Mouse (Mus musculus): ENCODE measurements around the gene Glis3. TPM values are rescaled to one million over a fixed set of nuclear protein-coding genes. Genes with fewer than 3 reads are reported as not detected.

The Glis3 gene
- polyA plus RNA-seq, 1 experiment, result 0.02 TPM

DNA sequence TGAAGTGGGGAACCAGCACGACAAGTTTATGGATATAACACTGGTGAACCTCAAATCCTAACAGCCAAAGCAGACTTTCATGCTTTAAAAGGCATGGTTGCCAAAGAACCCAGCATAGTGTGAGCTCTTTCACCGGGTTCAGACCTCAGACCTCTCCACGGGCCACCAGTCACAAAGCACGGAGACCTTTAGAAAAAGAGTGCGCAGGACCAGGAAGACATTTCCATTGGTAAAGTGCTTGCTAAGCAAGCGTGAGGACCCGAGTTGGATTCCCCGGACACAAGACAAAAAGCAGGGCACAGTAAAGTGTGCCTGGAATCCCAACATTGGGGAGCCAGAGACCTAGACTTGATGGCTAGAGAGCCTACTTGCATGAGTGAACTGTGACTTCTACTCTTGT is 62.7 kb downstream of the Glis3 start:
- Histone ChIP-seq H3K9me3 (ENCODE audit: control insufficient read depth, low read length) (no peaks in the 10 kb centered on the region), H3K27me3 (ENCODE audit: control insufficient read depth) (no peaks in the 10 kb centered on the region), H3K36me3 (ENCODE audit: control insufficient read depth) (no peaks in the 10 kb centered on the region), H3K4me1 (ENCODE audit: control insufficient read depth) (no peaks in the 10 kb centered on the region), H3K4me3 (replicated peaks) (no peak overlapping the region)
- no peak for TF ChIP-seq TAL1 (IDR thresholded peaks at IDR 0.05; ENCODE audit: low read length)
- TF ChIP-seq GATA1 (IDR thresholded peaks at IDR 0.05; ENCODE audit: low read length), result no peak

DNA sequence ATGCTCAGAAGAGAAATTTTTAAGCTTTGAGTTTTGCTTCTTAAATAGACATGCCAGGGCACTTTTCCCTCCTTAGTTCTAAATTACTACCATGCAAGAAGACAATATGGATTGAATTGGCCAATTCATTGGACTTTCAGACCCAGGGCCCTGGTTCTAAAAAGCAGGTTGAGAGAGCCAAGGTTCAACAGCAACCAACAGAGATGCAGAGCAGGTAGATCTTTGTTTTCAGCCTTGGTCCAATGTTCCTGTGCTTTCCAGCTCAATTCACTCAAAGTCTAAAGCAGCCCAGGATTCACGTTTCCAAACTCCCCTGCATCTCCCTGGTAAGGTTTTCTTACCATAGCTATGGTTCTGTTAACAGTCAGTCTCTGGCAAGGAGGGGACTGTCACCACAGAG is 63.4 kb downstream of the Glis3 start:
- Histone ChIP-seq H3K4me3 (replicated peaks) (no peak overlapping the region), H3K9me3 (ENCODE audit: control insufficient read depth, low read length) (no peaks in the 10 kb centered on the region), H3K27me3 (ENCODE audit: control insufficient read depth) (no peaks in the 10 kb centered on the region), H3K36me3 (ENCODE audit: control insufficient read depth) (no peaks in the 10 kb centered on the region), H3K4me1 (ENCODE audit: control insufficient read depth) (no peaks in the 10 kb centered on the region)
- TF ChIP-seq TAL1 (IDR thresholded peaks at IDR 0.05; ENCODE audit: low read length) (no peak), GATA1 (IDR thresholded peaks at IDR 0.05; ENCODE audit: low read length) (no peak)

DNA sequence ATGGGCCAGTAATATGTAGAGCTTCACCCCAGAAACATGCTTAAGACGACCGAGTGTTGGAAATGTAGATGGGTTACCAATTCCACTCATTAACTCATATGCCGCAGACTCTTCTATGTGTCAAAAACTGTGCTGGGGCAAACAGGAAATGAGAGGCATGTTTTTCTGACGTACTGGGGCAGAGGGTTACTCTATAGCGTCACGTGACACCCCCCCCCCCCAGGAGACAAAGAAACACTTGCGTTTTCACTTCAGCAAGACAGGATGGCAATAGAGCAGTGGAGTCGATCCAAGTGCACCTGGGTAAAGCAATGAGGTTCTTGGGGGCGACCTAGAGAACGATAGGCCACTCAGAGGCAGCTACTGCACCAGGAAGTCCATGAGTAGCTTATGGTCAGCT is 67.6 kb downstream of the Glis3 start:
- Histone ChIP-seq H3K4me1 (ENCODE audit: control insufficient read depth) (no peaks in the 10 kb centered on the region), H3K9me3 (ENCODE audit: control insufficient read depth, low read length) (no peaks in the 10 kb centered on the region), H3K4me3 (replicated peaks) (no peak overlapping the region), H3K36me3 (ENCODE audit: control insufficient read depth) (no peaks in the 10 kb centered on the region), H3K27me3 (ENCODE audit: control insufficient read depth) (no peaks in the 10 kb centered on the region)
- TF ChIP-seq TAL1 (IDR thresholded peaks at IDR 0.05; ENCODE audit: low read length), result no peak
- TF ChIP-seq GATA1 (IDR thresholded peaks at IDR 0.05; ENCODE audit: low read length), result no peak

DNA sequence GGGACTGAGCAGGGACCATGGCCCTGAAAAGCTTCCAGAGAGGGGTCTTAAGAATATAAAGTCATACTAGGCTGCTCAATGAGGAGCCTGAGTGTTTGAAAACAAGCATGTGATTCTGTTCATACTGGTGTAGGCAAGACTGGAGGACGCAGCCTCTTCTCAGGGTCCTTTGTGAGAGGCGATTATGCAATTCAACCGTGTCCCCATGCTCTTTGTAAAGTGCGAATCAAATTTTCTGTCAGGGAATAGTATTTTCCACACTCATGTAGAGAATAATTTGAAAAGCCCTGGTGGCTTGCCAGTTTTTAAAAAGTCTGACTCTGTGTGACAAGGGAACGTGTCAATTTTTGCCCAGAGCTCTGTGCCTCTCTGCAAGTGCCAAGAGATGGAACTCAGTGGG is 71.1 kb downstream of the Glis3 start:
- no peaks in the 10 kb centered on the region for H3K9me3 ChIP-seq (ENCODE audit: control insufficient read depth, low read length)
- H3K27me3 ChIP-seq (ENCODE audit: control insufficient read depth), result no peaks in the 10 kb centered on the region
- no peak for TF ChIP-seq GATA1 (IDR thresholded peaks at IDR 0.05; ENCODE audit: low read length)
- no peaks in the 10 kb centered on the region for H3K36me3 ChIP-seq (ENCODE audit: control insufficient read depth)
- no peak overlapping the region for H3K4me3 ChIP-seq (replicated peaks)
- H3K4me1 ChIP-seq (ENCODE audit: control insufficient read depth), result no peaks in the 10 kb centered on the region

DNA sequence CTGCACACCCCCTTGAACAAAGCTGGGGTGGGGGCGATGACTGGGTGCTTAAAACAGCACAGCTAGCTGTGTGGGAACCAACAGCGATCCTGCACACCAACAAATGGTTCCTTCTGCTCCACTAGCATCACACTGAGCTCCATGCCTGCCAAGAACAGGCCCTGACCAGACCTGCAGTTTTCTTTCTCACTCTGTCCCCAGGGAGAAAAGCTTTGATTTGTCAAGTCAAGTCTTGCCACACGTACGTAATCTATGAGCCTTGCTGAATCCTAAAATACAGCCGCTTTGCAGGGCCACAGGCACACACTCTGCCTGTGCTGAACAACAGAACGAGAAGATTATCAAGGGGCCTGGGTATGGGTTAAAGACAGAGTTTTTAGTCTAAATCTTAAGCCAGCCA is 71.6 kb downstream of the Glis3 start:
- Histone ChIP-seq H3K9me3 (ENCODE audit: control insufficient read depth, low read length) (no peaks in the 10 kb centered on the region), H3K4me1 (ENCODE audit: control insufficient read depth) (no peaks in the 10 kb centered on the region), H3K27me3 (ENCODE audit: control insufficient read depth) (no peaks in the 10 kb centered on the region), H3K36me3 (ENCODE audit: control insufficient read depth) (no peaks in the 10 kb centered on the region), H3K4me3 (replicated peaks) (no peak overlapping the region)
- TF ChIP-seq TAL1 (IDR thresholded peaks at IDR 0.05; ENCODE audit: low read length) (no peak), GATA1 (IDR thresholded peaks at IDR 0.05; ENCODE audit: low read length) (no peak)

DNA sequence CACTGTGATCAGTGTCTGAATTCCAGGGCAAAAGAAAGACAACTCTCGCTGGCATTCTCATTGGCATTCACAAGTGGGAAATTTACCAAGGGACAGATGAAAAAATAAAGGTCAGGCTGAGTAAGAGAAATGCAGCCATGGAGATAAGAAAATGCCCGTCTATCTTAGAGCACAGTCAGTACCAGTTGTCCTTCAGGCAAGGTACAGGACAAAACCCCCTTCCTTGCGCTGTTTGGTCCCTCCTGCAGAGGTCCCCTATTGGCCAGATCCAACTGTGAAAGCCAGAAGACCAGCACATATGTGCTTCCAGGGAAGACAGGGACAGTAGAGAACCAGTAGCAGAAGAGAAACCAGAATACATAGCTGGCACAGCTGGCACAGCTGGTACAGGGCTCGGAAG is 79.0 kb downstream of the Glis3 start:
- TF ChIP-seq GATA1 (IDR thresholded peaks at IDR 0.05; ENCODE audit: low read length), result no peak
- TF ChIP-seq TAL1 (IDR thresholded peaks at IDR 0.05; ENCODE audit: low read length), result no peak
- no peaks in the 10 kb centered on the region for H3K36me3 ChIP-seq (ENCODE audit: control insufficient read depth)
- H3K4me1 ChIP-seq (ENCODE audit: control insufficient read depth), result no peaks in the 10 kb centered on the region
- H3K27me3 ChIP-seq (ENCODE audit: control insufficient read depth), result no peaks in the 10 kb centered on the region
- H3K9me3 ChIP-seq (ENCODE audit: control insufficient read depth, low read length), result no peaks in the 10 kb centered on the region
- H3K4me3 ChIP-seq (replicated peaks), result no peak overlapping the region

DNA sequence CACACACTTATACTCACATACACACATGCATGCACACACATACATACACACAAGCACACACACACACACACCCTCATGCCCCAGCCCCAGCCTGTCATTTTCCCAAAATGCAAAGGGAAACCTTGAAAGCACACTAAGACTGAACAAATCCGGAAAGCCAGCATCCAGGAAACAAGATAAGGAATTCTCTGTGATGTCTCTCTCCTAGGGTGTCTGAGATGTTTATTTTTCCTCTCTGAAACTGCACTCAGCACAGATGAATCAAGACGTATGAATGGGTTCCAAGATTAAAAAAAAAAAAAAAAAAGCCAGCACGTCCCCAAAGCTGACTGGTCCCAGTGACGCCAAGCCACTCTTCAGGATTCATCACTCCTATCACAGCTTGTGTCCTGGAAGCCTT is 85.7 kb downstream of the Glis3 start:
- Histone ChIP-seq H3K9me3 (ENCODE audit: control insufficient read depth, low read length) (no peaks in the 10 kb centered on the region), H3K4me3 (replicated peaks) (no peak overlapping the region), H3K4me1 (ENCODE audit: control insufficient read depth) (no peaks in the 10 kb centered on the region), H3K36me3 (ENCODE audit: control insufficient read depth) (no peaks in the 10 kb centered on the region), H3K27me3 (ENCODE audit: control insufficient read depth) (no peaks in the 10 kb centered on the region)
- TF ChIP-seq TAL1 (IDR thresholded peaks at IDR 0.05; ENCODE audit: low read length) (no peak), GATA1 (IDR thresholded peaks at IDR 0.05; ENCODE audit: low read length) (no peak)

DNA sequence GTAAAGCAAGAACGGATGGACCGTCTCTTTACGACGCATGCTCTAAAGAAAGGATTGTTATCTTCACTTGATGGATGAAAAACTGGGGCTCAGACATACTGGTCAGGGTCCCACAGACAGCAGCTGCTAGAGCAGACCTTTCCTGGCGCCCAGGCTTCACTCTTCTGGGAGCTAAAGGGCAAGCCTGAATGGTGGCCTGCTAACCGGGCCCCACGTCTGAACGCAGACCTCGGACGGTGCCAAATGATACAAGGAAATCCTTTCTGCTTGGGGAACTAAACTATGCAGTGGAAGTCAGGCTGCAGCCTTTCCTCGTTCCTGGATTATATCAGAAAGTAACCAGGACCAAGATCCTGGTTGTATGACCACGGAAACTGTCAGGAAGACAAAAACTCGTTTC is 86.9 kb downstream of the Glis3 start:
- no peaks in the 10 kb centered on the region for H3K4me1 ChIP-seq (ENCODE audit: control insufficient read depth)
- H3K9me3 ChIP-seq (ENCODE audit: control insufficient read depth, low read length), result no peaks in the 10 kb centered on the region
- H3K27me3 ChIP-seq (ENCODE audit: control insufficient read depth), result no peaks in the 10 kb centered on the region
- H3K36me3 ChIP-seq (ENCODE audit: control insufficient read depth), result no peaks in the 10 kb centered on the region
- TF ChIP-seq TAL1 (IDR thresholded peaks at IDR 0.05; ENCODE audit: low read length) (no peak), GATA1 (IDR thresholded peaks at IDR 0.05; ENCODE audit: low read length) (no peak)
- no peak overlapping the region for H3K4me3 ChIP-seq (replicated peaks)

DNA sequence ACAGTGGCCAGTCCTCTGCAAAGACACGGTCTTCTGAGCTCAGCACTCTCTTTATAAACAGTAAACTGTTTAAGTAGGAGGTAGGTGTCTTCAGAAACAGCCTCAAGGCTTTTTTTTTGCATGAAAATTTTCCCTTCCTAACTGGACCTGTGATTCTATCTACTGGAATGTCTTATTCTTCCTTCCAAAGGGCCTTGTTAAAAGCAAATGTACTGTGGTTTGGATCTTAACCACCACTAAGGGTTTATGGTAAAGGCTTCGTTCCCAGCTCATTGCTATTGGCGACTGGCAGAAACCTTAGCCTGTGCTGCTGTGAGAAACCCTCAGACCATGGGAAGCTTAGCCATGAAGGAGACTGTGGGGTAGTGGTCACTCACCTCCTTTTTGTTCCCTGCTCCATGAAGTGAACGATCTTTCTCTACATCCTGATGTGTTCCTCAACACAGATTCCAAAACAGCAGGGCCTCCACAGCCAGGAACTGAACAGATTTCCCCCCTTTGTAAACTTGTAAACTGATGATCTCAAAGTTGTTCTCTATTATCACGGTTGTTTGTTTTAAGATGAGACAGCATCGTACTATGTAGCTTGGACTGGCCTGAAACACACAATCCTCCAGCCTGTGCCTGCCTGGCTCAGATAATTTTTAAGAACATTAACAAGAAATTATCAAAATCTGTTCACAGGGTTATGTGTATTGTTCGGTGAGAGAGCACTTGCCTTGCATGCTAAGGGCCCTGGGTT is 88.0 kb downstream of the Glis3 start:
- TF ChIP-seq TAL1 (IDR thresholded peaks at IDR 0.05; ENCODE audit: low read length) (no peak), GATA1 (IDR thresholded peaks at IDR 0.05; ENCODE audit: low read length) (no peak)
- Histone ChIP-seq H3K27me3 (ENCODE audit: control insufficient read depth) (no peaks in the 10 kb centered on the region), H3K4me1 (ENCODE audit: control insufficient read depth) (no peaks in the 10 kb centered on the region), H3K9me3 (ENCODE audit: control insufficient read depth, low read length) (no peaks in the 10 kb centered on the region), H3K36me3 (ENCODE audit: control insufficient read depth) (no peaks in the 10 kb centered on the region), H3K4me3 (replicated peaks) (no peak overlapping the region)

DNA sequence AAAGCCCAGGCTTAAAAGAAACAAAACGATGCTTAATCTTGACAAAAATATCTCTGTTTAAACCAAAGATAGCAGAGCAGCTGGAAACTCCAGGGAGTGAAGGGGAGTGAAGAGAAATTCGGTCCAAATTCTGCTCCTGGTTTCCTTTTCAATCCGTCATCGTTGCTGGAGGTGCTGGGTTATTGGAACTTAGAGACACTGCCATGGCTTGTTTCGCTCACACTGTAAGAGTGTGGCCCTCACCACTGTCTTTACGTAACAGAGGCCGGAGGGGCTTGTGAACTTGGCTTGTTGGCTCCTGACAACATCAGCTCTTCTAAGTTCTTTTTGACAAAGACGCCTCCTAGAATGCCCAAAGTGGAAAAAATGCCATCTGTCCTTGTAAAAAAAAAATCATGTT is 99.4 kb downstream of the Glis3 start:
- no peak overlapping the region for H3K4me3 ChIP-seq (replicated peaks)
- H3K36me3 ChIP-seq (ENCODE audit: control insufficient read depth), result no peaks in the 10 kb centered on the region
- TF ChIP-seq TAL1 (IDR thresholded peaks at IDR 0.05; ENCODE audit: low read length) (no peak), GATA1 (IDR thresholded peaks at IDR 0.05; ENCODE audit: low read length) (no peak)
- no peaks in the 10 kb centered on the region for H3K27me3 ChIP-seq (ENCODE audit: control insufficient read depth)
- H3K9me3 ChIP-seq (ENCODE audit: control insufficient read depth, low read length), result no peaks in the 10 kb centered on the region
- no peaks in the 10 kb centered on the region for H3K4me1 ChIP-seq (ENCODE audit: control insufficient read depth)
